Mouse (Mus musculus) liver, embryonic 14.5 days (tissue): ENCODE measurements around the gene Gphb5.

Experiments used
- CTCF ChIP-seq: IDR thresholded peaks from 2 replicates; pipeline ENCODE4 v1.5.1; 2016; ENCODE audit warnings: antibody characterized with exemption, low read depth, control low read depth
- EP300 ChIP-seq: IDR thresholded peaks from 2 replicates; pipeline ENCODE4 v1.6.1; 2016; ENCODE audit warnings: antibody characterized with exemption, low read depth

GRCm38 (mm10) chr12:75387846-75388245 lies 28.7 kb downstream of the Gphb5 start:
- no peak for TF ChIP-seq CTCF
- no peak for TF ChIP-seq EP300
